Mouse (Mus musculus) small intestine, adult 2 months (tissue): ENCODE results near the gene Fam222b. TPM values are rescaled to one million over a fixed set of nuclear protein-coding genes. Genes with fewer than 3 reads are reported as not detected.

Source experiments
- H3K27ac ChIP-seq: fragments of 200-500 bp; 2 replicates; pipeline ENCODE4 v1.5.1; 2012; ENCODE audit warnings: low read depth, low read length, control low read depth, inconsistent platforms; ENCODE audit not compliant: insufficient read depth
- H3K27me3 ChIP-seq: fragments of 200-500 bp; 2 replicates; pipeline ENCODE4 v1.6.1; 2012; ENCODE audit warnings: mild to moderate bottlenecking, moderate library complexity, low read length, inconsistent platforms; ENCODE audit not compliant: control insufficient read depth, insufficient read depth
- H3K36me3 ChIP-seq: fragments of 200-500 bp; 2 replicates; pipeline ENCODE4 v1.6.1; 2012; ENCODE audit warnings: mild to moderate bottlenecking, low read length, control low read depth, inconsistent platforms; ENCODE audit not compliant: control insufficient read depth, insufficient read depth
- H3K4me1 ChIP-seq: fragments of 200-500 bp; 2 replicates; pipeline ENCODE4 v1.6.1; 2012; ENCODE audit warnings: low read length, inconsistent platforms, mixed read lengths; ENCODE audit not compliant: control insufficient read depth, insufficient read depth, insufficient read length
- H3K4me3 ChIP-seq: fragments of 200-500 bp; 2 replicates; pipeline ENCODE4 v1.5.1; 2012; ENCODE audit warnings: low read depth, mild to moderate bottlenecking, control low read depth, inconsistent platforms, low read length, moderate library complexity
- CTCF ChIP-seq: fragments of 200-500 bp; IDR thresholded peaks from 2 replicates; pipeline ENCODE4 v1.5.1; 2012; ENCODE audit warnings: low read depth, mild to moderate bottlenecking, control low read depth, inconsistent platforms, low read length, moderate library complexity, mixed read lengths; ENCODE audit not compliant: insufficient replicate concordance, insufficient read length; ENCODE audit errors: extremely low read depth
- POLR2A ChIP-seq: fragments of 200-500 bp; IDR thresholded peaks from 2 replicates; pipeline ENCODE4 v1.6.1; 2012; ENCODE audit warnings: low read depth, mild to moderate bottlenecking, control low read depth, inconsistent platforms, low read length, moderate library complexity
- WGBS: fragments of 180-500 bp; shearing (Covaris S2); methylation state at CpG from one replicate; pipeline ENCODE4 v1.1.7; 2018; 5-methylcytosine and 5-hydroxymethylcytosine counted together
- polyA plus RNA-seq: library from polyadenylated mRNA; depleted of rRNA; stranded (reverse); fragments of >200 nt; gene quantifications from 2 replicates; pipeline ENCODE4 v1.2.3, GENCODE M21; 2012

Fam222b gene
- polyA plus RNA-seq, 1 experiment, result 29.2 TPM

DNA sequence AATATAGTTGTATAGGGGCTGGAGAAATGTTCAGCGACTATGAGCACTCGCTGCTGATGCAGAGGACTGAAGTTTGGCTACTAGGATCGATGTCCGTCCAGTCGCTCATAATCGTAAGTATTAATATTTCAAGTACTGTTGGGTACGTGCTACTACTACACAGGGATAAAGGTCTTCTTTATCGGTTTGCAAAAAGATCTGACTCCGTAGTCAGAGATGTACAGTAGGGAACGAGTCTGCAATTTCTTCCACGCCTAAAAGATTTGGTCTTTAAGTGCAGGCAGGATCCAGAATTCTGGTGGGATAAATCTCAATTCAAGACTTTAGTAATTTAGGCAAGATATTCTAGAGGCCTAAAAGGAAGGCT is 340 bp upstream of the Fam222b start:
- TF ChIP-seq CTCF, result no peak
- no peak for TF ChIP-seq POLR2A
- Histone ChIP-seq H3K36me3 (no peaks in the 10 kb centered on the region), H3K4me1 (peaks cover 3% of the 10 kb centered on the region; the same call in 1 of the 2 replicates), H3K27me3 (no peaks in the 10 kb centered on the region), H3K4me3 (peak overlapping the region; percentile 89), H3K27ac (no peak overlapping the region)
- WGBS, result 26% methylated on average over 11 of the region's 11 CpGs

DNA sequence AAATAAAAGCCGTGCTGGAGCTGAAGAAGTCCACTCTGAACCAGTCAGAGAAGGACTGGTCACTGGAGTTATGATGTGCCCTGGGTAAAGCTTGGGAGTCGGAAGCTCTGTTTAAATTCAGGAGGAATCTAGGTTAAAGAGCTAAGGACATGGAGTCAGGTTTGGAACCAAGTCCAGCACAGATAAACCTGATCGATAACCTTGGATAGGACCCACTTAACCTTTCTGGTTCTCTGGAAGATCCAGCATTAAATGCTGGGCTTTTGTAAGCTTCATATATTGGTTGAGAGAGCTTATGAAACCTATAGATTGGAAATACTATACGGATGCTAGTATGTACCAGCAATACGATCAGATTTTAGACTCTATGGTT is 670 bp downstream of the Fam222b start:
- no peak for TF ChIP-seq POLR2A
- TF ChIP-seq CTCF, result no peak
- H3K27me3 ChIP-seq, result no peaks in the 10 kb centered on the region
- H3K36me3 ChIP-seq, result no peaks in the 10 kb centered on the region
- 11% methylated on average over 5 of the region's 5 CpGs for WGBS
- H3K27ac ChIP-seq, result no peak overlapping the region
- peaks cover 3% of the 10 kb centered on the region; the same call in 1 of the 2 replicates for H3K4me1 ChIP-seq
- peak overlapping the region; percentile 89 for H3K4me3 ChIP-seq

DNA sequence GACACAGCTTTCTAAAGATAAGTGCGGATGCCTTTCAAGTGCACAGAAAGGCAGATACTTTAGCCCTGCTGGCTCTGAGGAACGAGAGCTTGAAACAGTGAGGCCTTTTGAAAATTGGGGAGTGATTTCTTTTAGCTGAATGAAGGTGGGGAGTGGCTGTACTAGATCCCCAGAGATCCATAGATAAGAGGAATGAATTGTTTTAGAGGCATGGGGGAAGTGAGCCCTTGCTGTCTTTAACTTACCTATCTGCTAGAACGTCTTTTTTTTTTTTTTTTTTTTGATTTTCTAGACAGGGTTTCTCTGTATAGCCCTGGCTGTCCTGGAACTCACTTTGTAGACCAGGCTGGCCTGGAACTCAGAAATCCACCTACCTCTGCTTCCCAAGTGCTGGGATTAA is 2.6 kb downstream of the Fam222b start:
- Histone ChIP-seq H3K27ac (no peak overlapping the region), H3K4me1 (peaks cover 3% of the 10 kb centered on the region; the same call in 1 of the 2 replicates), H3K27me3 (no peaks in the 10 kb centered on the region), H3K36me3 (no peaks in the 10 kb centered on the region), H3K4me3 (no peak overlapping the region)
- 52% methylated on average over 3 of the region's 3 CpGs for WGBS
- TF ChIP-seq CTCF (no peak), POLR2A (no peak)

GRCm38 (mm10) chr11:78100746-78101145 is 6.3 kb downstream of the Fam222b start:
- Histone ChIP-seq H3K27ac (no peak overlapping the region), H3K4me1 (peaks cover 6% of the 10 kb centered on the region; the same call in 1 of the 2 replicates), H3K4me3 (no peak overlapping the region), H3K27me3 (no peaks in the 10 kb centered on the region), H3K36me3 (no peaks in the 10 kb centered on the region)
- TF ChIP-seq POLR2A, result no peak
- TF ChIP-seq CTCF, result no peak
- WGBS, result 87% methylated on average over 11 of the region's 11 CpGs

DNA sequence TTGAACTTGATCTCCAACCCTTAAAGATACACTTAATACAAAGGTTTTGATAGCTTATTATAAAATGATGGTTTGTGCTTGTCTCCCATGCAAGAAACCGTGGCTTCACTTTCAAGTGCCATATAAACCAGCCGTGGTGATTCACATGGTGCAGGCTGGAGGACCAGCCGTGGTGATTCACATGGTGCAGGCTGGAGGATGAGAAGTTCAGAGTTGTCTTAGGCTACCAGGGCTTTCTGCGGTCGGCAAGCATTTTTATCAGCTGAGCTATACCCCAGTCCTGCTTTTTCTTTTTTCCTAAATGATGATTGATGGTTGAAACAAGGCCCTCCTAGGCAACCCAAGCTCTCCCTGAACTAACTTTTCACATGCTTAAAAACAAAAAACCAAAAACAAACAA is 7.7 kb downstream of the Fam222b start:
- H3K27ac ChIP-seq, result no peak overlapping the region
- TF ChIP-seq POLR2A (no peak), CTCF (no peak)
- no peaks in the 10 kb centered on the region for H3K36me3 ChIP-seq
- H3K4me3 ChIP-seq, result no peak overlapping the region
- no peaks in the 10 kb centered on the region for H3K27me3 ChIP-seq
- WGBS, result 85% methylated on average over 5 of the region's 5 CpGs
- H3K4me1 ChIP-seq, result peaks cover 6% of the 10 kb centered on the region; the same call in 1 of the 2 replicates

DNA sequence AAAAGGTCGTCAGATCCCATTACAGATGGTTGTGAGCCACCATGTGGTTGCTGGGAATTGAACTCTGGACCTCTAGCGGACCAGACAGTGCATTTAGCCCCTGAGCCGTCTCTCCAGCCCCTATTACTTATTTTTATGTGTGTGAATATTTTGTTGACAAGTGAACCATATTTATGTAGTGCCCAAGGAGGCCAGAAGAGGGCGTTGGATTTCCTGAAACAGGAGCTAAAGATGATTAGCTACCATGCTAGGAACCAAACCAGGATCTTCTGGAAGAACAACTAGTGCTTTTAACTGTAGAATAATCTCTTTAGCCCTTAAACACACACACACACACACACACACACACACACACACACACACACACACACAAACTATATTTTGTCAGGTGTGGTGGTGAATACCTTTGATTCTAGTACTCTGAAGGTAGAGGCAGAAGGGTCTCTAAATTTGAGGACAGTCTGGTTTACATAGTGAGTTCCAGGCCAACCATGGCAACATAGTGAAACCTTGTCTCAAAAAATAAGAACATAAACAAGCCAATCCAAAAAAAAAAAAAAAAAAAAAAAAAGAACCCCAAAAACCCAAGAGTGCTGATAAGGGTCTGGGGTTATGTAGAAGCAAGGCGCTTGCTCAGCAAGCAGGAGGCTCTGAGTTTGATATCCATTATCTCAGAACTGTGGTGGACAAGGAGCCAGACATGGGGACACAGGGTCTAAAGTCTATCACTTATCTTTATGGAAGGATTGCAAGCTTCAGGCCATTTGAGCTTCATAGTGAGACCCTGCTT is 8.7 kb downstream of the Fam222b start:
- Histone ChIP-seq H3K36me3 (no peaks in the 10 kb centered on the region), H3K4me3 (no peak overlapping the region), H3K27me3 (no peaks in the 10 kb centered on the region), H3K4me1 (peaks cover 6% of the 10 kb centered on the region; the same call in 1 of the 2 replicates), H3K27ac (no peak overlapping the region)
- 44% methylated on average over 5 of the region's 5 CpGs for WGBS
- no peak for TF ChIP-seq CTCF

- Histone ChIP-seq H3K27me3 (no peaks in the 10 kb centered on the region), H3K4me3 (no peak overlapping the region), H3K36me3 (no peaks in the 10 kb centered on the region), H3K4me1 (peaks cover 6% of the 10 kb centered on the region; the same call in 1 of the 2 replicates), H3K27ac (no peak overlapping the region)
- TF ChIP-seq POLR2A (no peak), CTCF (no peak)
- 92% methylated on average over 5 of the region's 5 CpGs for WGBS
Observed at GRCm38 (mm10) chr11:78104501-78104900, 10.0 kb downstream of the Fam222b start.

DNA sequence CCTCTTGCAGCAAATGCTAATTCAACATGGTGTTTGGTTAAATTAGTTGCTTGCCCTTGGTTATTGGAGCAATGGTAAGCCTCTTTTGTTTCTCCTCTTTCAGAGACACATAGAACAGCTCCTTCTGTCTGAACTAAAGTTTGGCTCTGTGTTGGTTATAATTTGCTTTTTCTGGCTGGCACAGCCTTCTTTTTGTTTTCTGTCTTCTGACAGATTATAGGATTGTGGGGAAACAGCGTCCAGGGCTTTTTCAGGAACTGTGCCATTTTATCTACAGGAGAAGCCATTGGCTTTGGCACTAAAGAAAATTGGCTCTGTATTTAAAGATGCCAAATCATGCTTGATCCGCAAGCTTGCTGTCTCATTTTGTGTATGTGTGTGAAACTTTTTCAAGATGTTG is 19.2 kb downstream of the Fam222b start:
- Histone ChIP-seq H3K27ac (no peak overlapping the region), H3K27me3 (no peaks in the 10 kb centered on the region), H3K4me1 (no peaks in the 10 kb centered on the region; the same call in 1 of the 2 replicates), H3K4me3 (no peak overlapping the region), H3K36me3 (no peaks in the 10 kb centered on the region)
- WGBS, result 92% methylated on average over 2 of the region's 2 CpGs
- no peak for TF ChIP-seq CTCF
- TF ChIP-seq POLR2A, result no peak
